Mouse (Mus musculus): ENCODE data around the gene Wwox.

Wwox gene

GRCm38 (mm10) chr8:114469208-114469590, 29.7 kb downstream of the Wwox start:
- DNase-seq: no peak

- no peak for DNase-seq
These were observed 34.1 kb downstream of the Wwox start for GRCm38 (mm10) chr8:114473546-114473945.

- no peak for DNase-seq
These were observed 37.5 kb downstream of the Wwox start for GRCm38 (mm10) chr8:114476919-114477318.

- DNase-seq: no peak
These were observed 38.3 kb downstream of the Wwox start for GRCm38 (mm10) chr8:114477790-114478189.

GRCm38 (mm10) chr8:114479749-114480148, 40.3 kb downstream of the Wwox start:
- peak; percentile 27 for DNase-seq

- DNase-seq: no peak
These were observed 52.3 kb downstream of the Wwox start for GRCm38 (mm10) chr8:114491662-114492160.

GRCm38 (mm10) chr8:114499448-114500144, 60.1 kb downstream of the Wwox start:
- DNase-seq: no peak

GRCm38 (mm10) chr8:114501906-114502305, 62.5 kb downstream of the Wwox start:
- no peak for DNase-seq

- no peak for DNase-seq
These were observed 63.7 kb downstream of the Wwox start for GRCm38 (mm10) chr8:114503196-114503595.

- no peak for DNase-seq
These were observed 65.4 kb downstream of the Wwox start for GRCm38 (mm10) chr8:114504889-114505288.

GRCm38 (mm10) chr8:114505351-114506347, 66.2 kb downstream of the Wwox start:
- no peak for DNase-seq

GRCm38 (mm10) chr8:114507404-114507803, 67.9 kb downstream of the Wwox start:
- no peak for DNase-seq

GRCm38 (mm10) chr8:114510226-114510625, 70.8 kb downstream of the Wwox start:
- DNase-seq: no peak

GRCm38 (mm10) chr8:114512075-114512935, 72.8 kb downstream of the Wwox start:
- no peak for DNase-seq

- no peak for DNase-seq
These were observed 75.2 kb downstream of the Wwox start for GRCm38 (mm10) chr8:114514692-114515091.

- DNase-seq: no peak
These were observed 83.6 kb downstream of the Wwox start for GRCm38 (mm10) chr8:114523061-114523460.

GRCm38 (mm10) chr8:114526626-114527267, 87.3 kb downstream of the Wwox start:
- DNase-seq: no peak

- no peak for DNase-seq
These were observed 88.3 kb downstream of the Wwox start for GRCm38 (mm10) chr8:114527648-114528221.

- no peak for DNase-seq
These were observed 90.1 kb downstream of the Wwox start for GRCm38 (mm10) chr8:114529581-114529980.

- DNase-seq: peak; percentile 56
These were observed 96.7 kb downstream of the Wwox start for GRCm38 (mm10) chr8:114536201-114536600.

GRCm38 (mm10) chr8:114541132-114541531, 101.7 kb downstream of the Wwox start:
- DNase-seq: peak; percentile 38

GRCm38 (mm10) chr8:114548360-114548759, 108.9 kb downstream of the Wwox start:
- DNase-seq: no peak
